Mouse (Mus musculus) neural tube, embryonic 13.5 days (tissue): Measurements from ENCODE around the gene Doc2b. TPM values are rescaled to one million over a fixed set of nuclear protein-coding genes. Genes with fewer than 3 reads are reported as not detected.
"Not testable (repeated sequence)": the region's sequence is repeated elsewhere in the genome, so short reads cannot be mapped to it uniquely, and the experiment has no call there.

Experiments used
- ATAC-seq: fragments of 200-750 bp; cut with Nextera tagmentation; 2 replicates; pipeline ENCODE4 v1.8.0; 2017; ENCODE audit warnings: low read depth, mild to moderate bottlenecking, moderate TSS enrichment, moderate library complexity
- H3K27ac ChIP-seq: fragments of 300-500 bp; sonication (generic); replicated peaks from 2 replicates; pipeline ENCODE4 v1.5.1; 2015; ENCODE audit warnings: moderate library complexity, mild to moderate bottlenecking, inconsistent platforms
- H3K27me3 ChIP-seq: fragments of 300-500 bp; sonication (generic); 2 replicates; pipeline ENCODE4 v1.6.1; 2015; ENCODE audit warnings: mild to moderate bottlenecking, inconsistent platforms
- H3K36me3 ChIP-seq: fragments of 300-500 bp; sonication (generic); 2 replicates; pipeline ENCODE4 v1.6.1; 2015; ENCODE audit warnings: mild to moderate bottlenecking, inconsistent platforms
- H3K4me1 ChIP-seq: fragments of 300-500 bp; sonication (generic); replicated peaks from 2 replicates; pipeline ENCODE4 v1.6.1; 2015; ENCODE audit warnings: inconsistent platforms
- H3K4me2 ChIP-seq: fragments of 300-500 bp; sonication (generic); 2 replicates; pipeline ENCODE4 v1.6.1; 2015; ENCODE audit warnings: inconsistent platforms, mild to moderate bottlenecking, moderate library complexity
- H3K4me3 ChIP-seq: fragments of 300-500 bp; sonication (generic); 2 replicates; pipeline ENCODE4 v1.5.1; 2015; ENCODE audit warnings: mild to moderate bottlenecking, inconsistent platforms
- H3K9ac ChIP-seq: fragments of 300-500 bp; sonication (generic); 2 replicates; pipeline ENCODE4 v1.6.1; 2015; ENCODE audit warnings: moderate library complexity, mild to moderate bottlenecking, inconsistent platforms
- H3K9me3 ChIP-seq: fragments of 300-500 bp; sonication (generic); 2 replicates; pipeline ENCODE4 v1.6.1; 2016; ENCODE audit warnings: inconsistent platforms
- WGBS: fragments of 180-500 bp; shearing (Covaris S2); methylation state at CpG from one replicate; pipeline ENCODE4 v1.1.7; 2015; 5-methylcytosine and 5-hydroxymethylcytosine counted together
- polyA plus RNA-seq: library from polyadenylated mRNA; unstranded; fragments of >200 nt; fragmentation: Nextera tagmentation; extraction: Ambion mirVana; gene quantifications from 2 replicates; pipeline ENCODE4 v1.2.1, GENCODE M21; 2015

The Doc2b gene
- polyA plus RNA-seq, 1 experiment from 2014 or later: 0.92 TPM

DNA sequence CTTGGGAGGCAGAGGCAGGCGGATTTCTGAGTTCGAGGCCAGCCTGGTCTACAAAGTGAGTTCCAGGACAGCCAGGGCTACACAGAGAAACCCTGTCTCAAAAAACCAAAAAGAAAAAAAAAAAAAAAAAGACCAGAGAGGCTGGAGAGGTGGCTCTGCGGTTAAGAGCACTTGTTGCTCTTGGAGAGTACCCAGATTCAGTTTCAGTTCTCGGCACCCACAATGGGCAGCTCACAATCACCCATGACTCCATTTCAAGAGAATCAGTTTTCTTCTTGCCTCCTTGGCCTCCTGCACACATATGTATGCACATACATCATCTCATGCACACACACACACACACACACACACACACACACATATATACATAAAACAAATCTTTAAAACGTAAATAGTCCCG, 68.2 kb downstream of the Doc2b start:
- H3K27ac ChIP-seq, H3K4me2 ChIP-seq, H3K9me3 ChIP-seq, H3K36me3 ChIP-seq, H3K4me3 ChIP-seq, ATAC-seq, H3K27me3 ChIP-seq, H3K9ac ChIP-seq: not testable (repeated sequence)
- H3K4me1 ChIP-seq: peaks cover 14% of the 10 kb centered on the region
- 90% methylated on average over 6 of the region's 6 CpGs for WGBS

- Histone ChIP-seq H3K4me3 (no peak overlapping the region), H3K27ac (no peak overlapping the region), H3K4me2 (no peak overlapping the region), H3K4me1 (peaks cover 12% of the 10 kb centered on the region), H3K9me3 (no peaks in the 10 kb centered on the region), H3K27me3 (no peaks in the 10 kb centered on the region), H3K36me3 (no peaks in the 10 kb centered on the region), H3K9ac (no peak overlapping the region)
- ATAC-seq: no peak
- 72% methylated on average over 2 of the region's 2 CpGs for WGBS
Observed at GRCm38 (mm10) chr11:75727168-75727567, 68.7 kb downstream of the Doc2b start.

GRCm38 (mm10) chr11:75722339-75722738, 73.5 kb downstream of the Doc2b start:
- ATAC-seq: no peak
- H3K27ac ChIP-seq: no peak overlapping the region
- H3K36me3 ChIP-seq: no peaks in the 10 kb centered on the region
- 56% methylated on average over 4 of the region's 4 CpGs for WGBS
- no peak overlapping the region for H3K4me2 ChIP-seq
- H3K27me3 ChIP-seq: no peaks in the 10 kb centered on the region
- H3K9me3 ChIP-seq: peaks cover 12% of the 10 kb centered on the region
- H3K9ac ChIP-seq: no peak overlapping the region
- no peaks in the 10 kb centered on the region for H3K4me1 ChIP-seq
- H3K4me3 ChIP-seq: no peak overlapping the region

Other genes starting within 250 kb of the Doc2b start
- gene Pitpna, start 208.0 kb downstream of the Doc2b start, polyA plus RNA-seq: 122 and 128 TPM in 2 replicates
- gene Inpp5k, start 165.1 kb downstream of the Doc2b start, polyA plus RNA-seq: 39.9 and 42.8 TPM in 2 replicates
- gene Myo1c, start 145.5 kb downstream of the Doc2b start, polyA plus RNA-seq: 10.7 and 12.9 TPM in 2 replicates
- 120 and 133 TPM in 2 replicates for gene Crk, start 116.8 kb downstream of the Doc2b start, polyA plus RNA-seq
- gene Ywhae, start 63.2 kb downstream of the Doc2b start, polyA plus RNA-seq: 1,498 and 1,540 TPM in 2 replicates
- 1.7 and 2.3 TPM in 2 replicates for gene Rph3al, start 142.4 kb upstream of the Doc2b start, polyA plus RNA-seq
- 0.43 and 0.68 TPM in 2 replicates for gene 1700016K19Rik, start 203.9 kb upstream of the Doc2b start, polyA plus RNA-seq
- gene Rflnb, start 231.7 kb upstream of the Doc2b start, polyA plus RNA-seq: 12.1 and 13.6 TPM in 2 replicates